ENCODE assay signal across 27 mouse cellular contexts in the genomic region with DNA sequence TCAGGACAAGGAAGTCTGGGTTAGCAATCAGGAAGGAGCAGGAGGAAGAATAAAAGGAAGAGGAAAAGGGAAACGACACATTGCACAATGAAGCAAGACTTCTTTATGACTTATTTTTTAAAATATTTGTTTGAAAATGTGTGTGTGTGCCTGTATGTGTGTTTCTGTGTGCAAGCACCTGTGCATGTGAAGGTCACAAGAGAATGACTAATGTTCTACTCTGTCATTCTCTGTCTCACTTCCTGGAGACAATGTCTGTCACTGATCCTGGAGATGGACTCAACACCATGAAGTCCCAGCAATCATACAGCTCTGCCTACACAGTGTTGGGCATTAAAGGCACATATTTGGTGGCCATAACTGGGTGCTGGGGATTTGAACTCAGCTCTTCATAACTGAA.
"Had no signal": no experiment of that assay in that cellular context is flagged by ENCODE, and none has a peak within 500 bp of the region (broad histone marks: within the 10 kb centered on the region; RNA-seq: fewer than 3 reads in every experiment).

No protein-coding gene starts in this region.

- H3K27ac ChIP-seq: heart, embryonic 10.5 days; hindbrain, embryonic 10.5 days; hindbrain, embryonic 13.5 days; hindbrain, embryonic 15.5 days; hindbrain, postnatal 0 days; kidney, embryonic 15.5 days; kidney, postnatal 0 days; limb, embryonic 10.5 days; limb, embryonic 12.5 days; liver, embryonic 13.5 days; liver, embryonic 15.5 days had no signal

- H3K27me3 ChIP-seq: heart, embryonic 12.5 days; hindbrain, embryonic 13.5 days; hindbrain, embryonic 15.5 days; kidney, embryonic 15.5 days; limb, embryonic 12.5 days; liver, embryonic 13.5 days; liver, embryonic 15.5 days had no signal

- H3K4me1 ChIP-seq: heart, embryonic 10.5 days; heart, embryonic 12.5 days; hindbrain, embryonic 10.5 days; hindbrain, embryonic 13.5 days; hindbrain, embryonic 15.5 days; kidney, embryonic 15.5 days; limb, embryonic 10.5 days; limb, embryonic 12.5 days; liver, embryonic 13.5 days; liver, embryonic 15.5 days had no signal

- DNase-seq: gastrocnemius, postnatal 14 days; gastrocnemius, postnatal 36 days; heart, adult 18-20 months; heart, postnatal 10 days; heart, postnatal 4 days; kidney, adult 11 months; kidney, adult 2 months; kidney, adult 9 months; kidney, postnatal 14 days; kidney, postnatal 36 days; layer of hippocampus, adult 9-11 months; layer of hippocampus, postnatal 36 days; liver; liver, embryonic 13.5 days had no signal

- H3K9me3 ChIP-seq: heart, embryonic 10.5 days; heart, embryonic 12.5 days; hindbrain, embryonic 10.5 days; hindbrain, embryonic 13.5 days; hindbrain, embryonic 15.5 days; kidney, embryonic 15.5 days; limb, embryonic 10.5 days; limb, embryonic 12.5 days; liver, embryonic 13.5 days; liver, embryonic 15.5 days had no signal

- ATAC-seq: hindbrain, postnatal 0 days; intestine, embryonic 16.5 days had no signal

- H3K4me2 ChIP-seq: heart, embryonic 12.5 days; hindbrain, embryonic 13.5 days; hindbrain, embryonic 15.5 days; kidney, embryonic 15.5 days; limb, embryonic 12.5 days; liver, embryonic 11.5 days; liver, embryonic 13.5 days; liver, embryonic 15.5 days had no signal

- H3K36me3 ChIP-seq: heart, embryonic 10.5 days; heart, embryonic 12.5 days; hindbrain, embryonic 10.5 days; hindbrain, embryonic 13.5 days; hindbrain, embryonic 15.5 days; kidney, embryonic 15.5 days; limb, embryonic 10.5 days; limb, embryonic 12.5 days; liver, embryonic 13.5 days; liver, embryonic 15.5 days had no signal

- H3K9ac ChIP-seq: heart, embryonic 12.5 days; hindbrain, embryonic 13.5 days; hindbrain, embryonic 15.5 days; kidney, embryonic 15.5 days; limb, embryonic 12.5 days; liver, embryonic 13.5 days; liver, embryonic 15.5 days had no signal

- H3K4me3 ChIP-seq: heart, embryonic 10.5 days; heart, embryonic 12.5 days; hindbrain, embryonic 10.5 days; hindbrain, embryonic 13.5 days; hindbrain, embryonic 15.5 days; kidney, embryonic 15.5 days; limb, embryonic 10.5 days; limb, embryonic 12.5 days; liver, embryonic 13.5 days; liver, embryonic 15.5 days had no signal
